ENCODE assay signal across 7 mouse cellular contexts in the genomic region with DNA sequence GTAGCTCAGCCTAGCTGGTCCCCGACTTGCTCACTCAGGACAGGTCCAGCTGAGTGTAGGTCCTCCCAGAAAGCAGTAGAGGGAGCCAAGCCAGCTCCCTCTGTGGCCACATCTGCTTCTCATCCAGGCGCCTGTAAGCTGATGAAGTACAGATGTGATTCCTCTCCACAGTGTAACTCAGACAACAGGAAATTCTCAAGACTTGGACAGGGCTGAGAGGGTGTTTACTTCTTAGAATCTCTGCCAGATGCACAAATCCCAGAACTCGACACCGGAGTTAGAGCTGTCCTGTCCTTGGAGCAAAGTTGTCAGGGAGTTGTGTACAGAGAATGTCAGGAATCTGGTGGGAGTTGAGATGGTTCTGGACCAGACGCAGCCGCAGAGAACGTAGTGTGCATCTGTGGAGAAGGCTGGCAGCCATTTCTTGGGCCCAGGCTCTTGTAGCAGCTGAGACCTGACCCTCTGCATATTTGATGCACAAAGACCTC. TPM values are rescaled to one million over a fixed set of nuclear protein-coding genes. Genes with fewer than 3 reads are reported as not detected.
DNase-seq lines count a peak whose midpoint lies in the region; ATAC-seq and TF ChIP-seq lines count a peak whose summit lies in the region.

A gene (minus strand): TSS at position 148 of the 488 bp plus-strand sequence.

- H3K27ac ChIP-seq in embryonic facial prominence, embryonic 11.5 days (replicated peaks; ENCODE audit: low read depth, low read length), result peak within 1 kb of the TSS; percentile 84
- H3K27ac ChIP-seq in lung, postnatal 0 days (ENCODE audit: low read length), result peak within 1 kb of the TSS; percentile 94
- peak within 1 kb of the TSS; percentile 68 for H3K27ac ChIP-seq in testis, adult 2 months (ENCODE audit: control insufficient read depth, insufficient read depth, low read depth, low read length)

- H3K36me3 ChIP-seq in embryonic facial prominence, embryonic 11.5 days (replicated peaks; ENCODE audit: control insufficient read depth, insufficient read depth, low read depth, low read length), result no peaks in the 10 kb centered on the region
- no peaks in the 10 kb centered on the region for H3K36me3 ChIP-seq in lung, postnatal 0 days (ENCODE audit: insufficient read depth, low read length)
- H3K36me3 ChIP-seq in testis, adult 2 months (ENCODE audit: control insufficient read depth, insufficient read depth, low read length), result no peaks in the 10 kb centered on the region; the same call in 1 of the 2 replicates

- DNase-seq in adrenal gland, adult 8-10 months, result no peak
- peak; percentile 96 for DNase-seq in embryonic facial prominence, embryonic 11.5 days (ENCODE audit: low spot score)
- peak; percentile 91 to 95 for DNase-seq in heart, adult 9 months (ENCODE audit: low spot score in 2 of 2)
- DNase-seq in kidney, adult 9 months, result peak; percentile 79
- DNase-seq in lung, postnatal 0 days (ENCODE audit: low spot score), result peak; percentile 96
- DNase-seq in spleen, postnatal 4 days (ENCODE audit: low spot score in 2 of 2), result no peak

- no peak within 1 kb of the TSS for H3K4me3 ChIP-seq in embryonic facial prominence, embryonic 11.5 days (ENCODE audit: low read depth, low read length)
- no peak within 1 kb of the TSS for H3K4me3 ChIP-seq in lung, postnatal 0 days (ENCODE audit: low read depth, low read length)
- no peak within 1 kb of the TSS for H3K4me3 ChIP-seq in testis, adult 2 months (ENCODE audit: control insufficient read depth, low read depth, low read length)

- H3K4me2 ChIP-seq in embryonic facial prominence, embryonic 11.5 days (ENCODE audit: low read depth, low read length), result no peak within 1 kb of the TSS; the same call in 1 of the 2 replicates
- peak within 1 kb of the TSS; percentile 32 for H3K4me2 ChIP-seq in lung, postnatal 0 days (replicated peaks; ENCODE audit: low read depth, low read length)

- no peaks in the 10 kb centered on the region for H3K27me3 ChIP-seq in embryonic facial prominence, embryonic 11.5 days (ENCODE audit: control insufficient read depth, insufficient read depth, low read length)
- H3K27me3 ChIP-seq in lung, postnatal 0 days (replicated peaks; ENCODE audit: insufficient read depth, low read length), result no peaks in the 10 kb centered on the region
- H3K27me3 ChIP-seq in testis, adult 2 months (ENCODE audit: control insufficient read depth, insufficient read depth, low read length), result no peaks in the 10 kb centered on the region

- ATAC-seq in embryonic facial prominence, embryonic 11.5 days (replicated peaks; ENCODE audit: insufficient number of reproducible peaks, low FRiP score, low TSS enrichment, low read depth), result peak; percentile 84
- peak; percentile 75 for ATAC-seq in lung, postnatal 0 days

- peak; percentile 77 for TF ChIP-seq CTCF in lung, postnatal 0 days (IDR thresholded peaks at IDR 0.05)
- TF ChIP-seq CTCF in testis, adult 2 months (IDR thresholded peaks at IDR 0.05; ENCODE audit: control insufficient read depth, insufficient read depth, insufficient replicate concordance, low read depth, low read length), result peak; percentile 28; the same call in 1 of the 2 replicates

- no peaks in the 10 kb centered on the region for H3K9me3 ChIP-seq in embryonic facial prominence, embryonic 11.5 days (replicated peaks; ENCODE audit: control insufficient read depth, low read length)
- H3K9me3 ChIP-seq in lung, postnatal 0 days (ENCODE audit: low read length), result no peaks in the 10 kb centered on the region

- peaks cover 3% of the 10 kb centered on the region for H3K4me1 ChIP-seq in embryonic facial prominence, embryonic 11.5 days (ENCODE audit: control insufficient read depth, insufficient read depth, low read length)
- peaks cover 3% of the 10 kb centered on the region for H3K4me1 ChIP-seq in lung, postnatal 0 days (ENCODE audit: insufficient read depth, low read depth, low read length)
- peaks cover 4% of the 10 kb centered on the region; the same call in 1 of the 2 replicates for H3K4me1 ChIP-seq in testis, adult 2 months (ENCODE audit: control insufficient read depth, insufficient read depth, low read length)

- WGBS in embryonic facial prominence, embryonic 11.5 days, result 25% methylated on average over 7 of the region's 7 CpGs
- 16% methylated on average over 7 of the region's 7 CpGs for WGBS in lung, postnatal 0 days

- TF ChIP-seq EP300 in lung, postnatal 0 days (IDR thresholded peaks at IDR 0.05), result peak; percentile 87

- H3K9ac ChIP-seq in embryonic facial prominence, embryonic 11.5 days (replicated peaks; ENCODE audit: low read length), result peak within 1 kb of the TSS; percentile 25
- 0 out of 2 replicates have a peak within 1 kb of the TSS, but pooled peaks have one; percentile 8 for H3K9ac ChIP-seq in lung, postnatal 0 days (replicated peaks; ENCODE audit: low read depth)

- no peak for TF ChIP-seq POLR2A in testis, adult 2 months (IDR thresholded peaks at IDR 0.05; ENCODE audit: control insufficient read depth, low read depth, low read length)

RNA-seq across cellular contexts. Expression of the gene that starts here (rescaled TPM):
- 10 to 100 TPM; 35.3 to 56.0 (median 52.6) TPM for total RNA-seq in adrenal gland, adult 8-10 months (2022)
- 9.6 and 11.7 TPM in 2 replicates for polyA plus RNA-seq in embryonic facial prominence, embryonic 11.5 days (2014; fragmentation: Nextera tagmentation; extraction: Ambion mirVana)
- polyA plus RNA-seq in lung, postnatal 0 days (2015; fragmentation: Nextera tagmentation; extraction: Ambion mirVana), result 186 and 218 TPM in 2 replicates
- 4.1 and 5.2 TPM in 2 replicates for polyA plus RNA-seq in testis, adult 2 months (2012; rRNA removed)

Comparison
In these comparisons a context has a peak if more than half of its experiments do, and no peak if none do; other contexts are left out.
1. RNA of the gene that starts here (polyA plus RNA-seq): 186 to 218 TPM in lung, postnatal 0 days; 9.6 to 11.7 TPM in embryonic facial prominence, embryonic 11.5 days and 4.1 to 5.2 TPM in testis, adult 2 months; every median in the first group is over 10 times any median in the second.
2. DNase-seq: peak in embryonic facial prominence, embryonic 11.5 days (single experiment), heart, adult 9 months (2 of 2), kidney, adult 9 months (single experiment) and lung, postnatal 0 days (single experiment); none in adrenal gland, adult 8-10 months (single experiment) and spleen, postnatal 4 days (0 of 2).
3. Peak in every context shown above with its lines, with median percentiles within 50 percentile points of each other: H3K27ac ChIP-seq.